Mouse (Mus musculus) myocyte (in vitro differentiated cells): Measurements from ENCODE around the gene Srgap3. TPM values are rescaled to one million over a fixed set of nuclear protein-coding genes. Genes with fewer than 3 reads are reported as not detected.

Experiments
- H3K27me3 ChIP-seq: one replicate; pipeline ENCODE4 v1.6.1; 2011; ENCODE audit not compliant: control insufficient read depth, insufficient read depth, insufficient read length
- H3K36me3 ChIP-seq: one replicate; pipeline ENCODE4 v1.6.1; 2011; ENCODE audit not compliant: control insufficient read depth, insufficient read depth
- H3K4me2 ChIP-seq: one replicate; pipeline ENCODE4 v1.6.1; 2011; ENCODE audit warnings: low read depth, control low read depth
- H3K4me3 ChIP-seq: one replicate; pipeline ENCODE4 v1.5.1; 2011; ENCODE audit warnings: mild to moderate bottlenecking, control low read depth, moderate library complexity
- H3K79me2 ChIP-seq: one replicate; pipeline ENCODE4 v1.6.1; 2011; ENCODE audit not compliant: control insufficient read depth, insufficient read depth
- H3ac ChIP-seq: one replicate; pipeline ENCODE4 v1.6.1; 2011; ENCODE audit not compliant: control insufficient read depth, insufficient read length
- MAX ChIP-seq: IDR thresholded peaks from one replicate; pipeline ENCODE4 v1.6.1; 2011; ENCODE audit warnings: low read depth, mild to moderate bottlenecking, control low read depth
- MYOD1 ChIP-seq, 3 experiments: IDR thresholded peaks; one replicate each; pipeline ENCODE4 v1.6.1; 2011; ENCODE audit warnings: control low read depth in 2 of 3, low read depth in 2 of 3, mild to moderate bottlenecking in 2 of 3, moderate library complexity in 1 of 3; ENCODE audit not compliant: insufficient read length in 2 of 3, control insufficient read depth in 1 of 3
- MYOG ChIP-seq, 3 experiments: IDR thresholded peaks; one replicate each; pipeline ENCODE4 v1.6.1; 2011; ENCODE audit warnings: control low read depth in 2 of 3, low read depth in 2 of 3, mild to moderate bottlenecking in 2 of 3; ENCODE audit not compliant: insufficient read length in 2 of 3, control insufficient read depth in 1 of 3, insufficient read depth in 1 of 3
- POLR2AphosphoS2 ChIP-seq: IDR thresholded peaks from one replicate; pipeline ENCODE4 v1.6.1; 2011; ENCODE audit warnings: low read depth, control low read depth; ENCODE audit not compliant: insufficient read length
- REST ChIP-seq: IDR thresholded peaks from one replicate; pipeline ENCODE4 v1.6.1; 2011; ENCODE audit warnings: mild to moderate bottlenecking, control low read depth, moderate library complexity; ENCODE audit not compliant: insufficient read depth, insufficient read length
- TCF12 ChIP-seq: IDR thresholded peaks from one replicate; pipeline ENCODE4 v1.6.1; 2011; ENCODE audit warnings: mild to moderate bottlenecking, control low read depth; ENCODE audit not compliant: poor library complexity, insufficient read depth, severe bottlenecking
- TCF3 ChIP-seq: IDR thresholded peaks from one replicate; pipeline ENCODE4 v1.6.1; 2011; ENCODE audit warnings: low read depth, control low read depth; ENCODE audit not compliant: insufficient read length
- USF1 ChIP-seq: IDR thresholded peaks from one replicate; pipeline ENCODE4 v1.6.1; 2011; ENCODE audit warnings: low read depth, mild to moderate bottlenecking, control low read depth, moderate library complexity
- polyA plus RNA-seq: library from polyadenylated mRNA; unstranded; fragments of >200 nt; fragmentation: generic; extraction: Trizol; gene quantifications from one replicate; pipeline ENCODE4 v1.2.1, GENCODE M21; 2012; ENCODE audit warnings: missing spikeins

Gene Srgap3
- polyA plus RNA-seq, 1 experiment, result 6.9 TPM

DNA sequence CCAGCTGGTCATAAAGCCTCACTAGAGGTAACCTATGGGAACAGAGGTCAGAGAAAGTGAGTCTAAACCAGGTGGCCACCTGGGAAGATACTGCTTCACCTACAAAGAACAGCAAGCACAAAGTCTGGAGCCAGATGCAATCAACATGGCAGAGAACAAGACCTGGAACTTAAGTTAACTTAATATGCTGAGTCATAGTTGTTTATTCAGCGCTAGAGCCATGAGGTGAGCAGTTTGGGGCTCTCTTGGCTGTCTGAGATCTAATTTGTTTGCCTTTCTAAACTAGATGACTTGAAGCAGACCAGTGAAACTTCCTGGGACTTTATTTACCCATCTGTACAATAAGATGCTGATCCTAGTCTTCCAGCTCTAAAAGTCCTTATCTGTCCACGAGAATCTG lies 263.0 kb downstream of the Srgap3 start:
- TF ChIP-seq TCF12 (no peak), TCF3 (no peak), REST (no peak), MAX (no peak), MYOG (IDR thresholded peaks at IDR 0.05; ENCODE audit: control insufficient read depth in 1 of 3, insufficient read depth in 1 of 3, insufficient read length in 2 of 3, low read depth in 2 of 3) (no peak), USF1 (no peak), POLR2AphosphoS2 (no peak), MYOD1 (IDR thresholded peaks at IDR 0.05; ENCODE audit: control insufficient read depth in 1 of 3, insufficient read length in 2 of 3, low read depth in 2 of 3) (no peak)
- H3K27me3 ChIP-seq, result no peaks in the 10 kb centered on the region
- no peak overlapping the region for H3K4me2 ChIP-seq
- no peak overlapping the region for H3ac ChIP-seq
- H3K79me2 ChIP-seq, result peaks cover 4% of the 10 kb centered on the region
- H3K36me3 ChIP-seq, result peaks cover 20% of the 10 kb centered on the region
- no peak overlapping the region for H3K4me3 ChIP-seq

Other genes starting within 250 kb of the Srgap3 start
- 22.9 TPM for gene Thumpd3, start 99.0 kb upstream of the Srgap3 start, polyA plus RNA-seq
- gene Setd5, start 130.1 kb upstream of the Srgap3 start, polyA plus RNA-seq, result 21.8 TPM
- gene Lhfpl4, start 248.1 kb upstream of the Srgap3 start, polyA plus RNA-seq, result 0.11 TPM